Mouse (Mus musculus) heart, postnatal 0 days (tissue): ENCODE data around the gene Evl.

Experiments
- CTCF ChIP-seq: IDR thresholded peaks from 2 replicates; pipeline ENCODE4 v1.5.1; 2016; ENCODE audit warnings: antibody characterized with exemption, control low read depth, low read depth
- EP300 ChIP-seq: IDR thresholded peaks from 2 replicates; pipeline ENCODE4 v1.6.1; 2016; ENCODE audit warnings: antibody characterized with exemption, low read depth

DNA sequence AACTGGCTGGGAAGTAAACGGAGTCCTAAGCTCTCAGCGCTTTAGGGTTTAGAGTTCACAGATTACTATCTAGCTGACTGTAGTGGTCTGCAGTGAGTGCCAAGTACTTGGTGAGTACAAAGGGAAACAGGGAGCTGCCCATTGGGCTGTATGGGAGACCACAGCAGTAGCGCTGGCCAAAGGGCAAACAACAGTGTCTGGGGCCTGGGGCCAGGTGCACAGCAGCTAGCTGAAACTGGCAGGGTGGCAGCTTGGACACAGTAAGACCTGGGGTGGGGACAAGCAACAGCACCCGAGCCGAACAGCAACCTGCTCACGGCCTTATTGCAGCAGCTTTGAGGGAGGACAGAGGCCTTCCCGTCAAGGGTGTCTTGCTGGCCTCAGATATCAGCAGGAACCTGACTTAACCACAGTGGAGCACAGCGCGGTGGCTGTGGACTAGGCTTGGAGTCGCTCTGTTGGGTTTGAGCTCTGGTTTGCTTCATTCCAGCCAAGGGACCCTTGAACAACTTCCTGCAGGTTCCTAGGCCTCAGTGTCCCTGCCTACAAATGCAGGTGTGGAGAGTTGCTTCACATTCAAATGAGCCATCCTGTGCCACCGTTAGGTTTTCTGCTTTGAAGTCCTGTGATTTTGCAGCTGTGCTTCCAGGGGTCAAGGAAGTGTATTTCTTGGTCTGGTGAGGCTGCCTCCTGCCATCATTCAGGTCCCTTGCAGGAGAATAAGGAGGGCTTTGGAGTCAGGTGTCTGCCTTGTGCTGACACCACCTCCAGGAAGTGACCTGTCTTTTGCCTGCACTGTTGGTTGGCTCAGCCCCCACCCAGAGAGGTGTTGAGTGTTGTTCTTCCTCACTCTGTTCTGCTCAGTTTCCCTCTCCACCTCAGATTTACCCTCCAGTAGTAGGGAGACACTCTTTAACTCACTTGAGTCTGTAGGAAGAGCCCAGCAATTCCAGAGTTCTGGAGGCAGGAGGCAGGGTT, 99.1 kb downstream of the Evl start:
- TF ChIP-seq EP300 (no peak), CTCF (no peak)
